ENCODE assay signal across 32 mouse cellular contexts in genomic region chr17:4546579-4546978, GRCm38 (mm10).
DNase-seq lines count a peak whose midpoint lies in the region; ATAC-seq lines count a peak whose summit lies in the region.
"Had no signal": no experiment of that assay in that cellular context is flagged by ENCODE, and none has a peak within 500 bp of the region (broad histone marks: within the 10 kb centered on the region; RNA-seq: fewer than 3 reads in every experiment).

No protein-coding gene starts in this region.

- peaks cover 8% of the 10 kb centered on the region for H3K4me1 ChIP-seq in hindbrain, embryonic 10.5 days (replicated peaks)
- peaks cover 3% of the 10 kb centered on the region; the same call in 1 of the 2 replicates for H3K4me1 ChIP-seq in hindbrain, embryonic 12.5 days
- H3K4me1 ChIP-seq in megakaryocyte, embryonic 14.5 days = peaks cover 29% of the 10 kb centered on the region
- H3K4me1 ChIP-seq: embryonic facial prominence, embryonic 13.5 days; forebrain, embryonic 15.5 days; heart, embryonic 13.5 days; hindbrain, embryonic 15.5 days; limb, embryonic 10.5 days; limb, embryonic 15.5 days; midbrain, embryonic 15.5 days; neural tube, embryonic 15.5 days had no signal

- H3K4me3 ChIP-seq in hindbrain, embryonic 10.5 days = no peak overlapping the region
- H3K4me3 ChIP-seq in hindbrain, embryonic 12.5 days = no peak overlapping the region
- H3K4me3 ChIP-seq in megakaryocyte, embryonic 14.5 days (replicated peaks) = peak overlapping the region; percentile 53
- H3K4me3 ChIP-seq: embryonic facial prominence, embryonic 13.5 days; forebrain, embryonic 10.5 days; forebrain, embryonic 15.5 days; heart, embryonic 13.5 days; hindbrain, embryonic 15.5 days; limb, embryonic 10.5 days; limb, embryonic 15.5 days; midbrain, embryonic 15.5 days; neural tube, embryonic 15.5 days had no signal

- no peak overlapping the region for H3K9ac ChIP-seq in hindbrain, embryonic 12.5 days
- H3K9ac ChIP-seq: embryonic facial prominence, embryonic 13.5 days; forebrain, embryonic 15.5 days; heart, embryonic 13.5 days; hindbrain, embryonic 15.5 days; limb, embryonic 15.5 days; liver, embryonic 14.5 days; lung, embryonic 14.5 days; midbrain, embryonic 15.5 days; neural tube, embryonic 15.5 days had no signal

- 0 out of 2 replicates have a peak, but pooled peaks cover 2% of the 10 kb centered on the region for H3K27me3 ChIP-seq in hindbrain, embryonic 10.5 days (ENCODE audit: insufficient read depth, poor library complexity, severe bottlenecking)
- H3K27me3 ChIP-seq in hindbrain, embryonic 12.5 days = no peaks in the 10 kb centered on the region
- no peaks in the 10 kb centered on the region for H3K27me3 ChIP-seq in megakaryocyte, embryonic 14.5 days (replicated peaks)
- H3K27me3 ChIP-seq: embryonic facial prominence, embryonic 13.5 days; forebrain, embryonic 15.5 days; heart, embryonic 13.5 days; hindbrain, embryonic 15.5 days; limb, embryonic 15.5 days; midbrain, embryonic 15.5 days; neural tube, embryonic 15.5 days had no signal

- no peak overlapping the region for H3K4me2 ChIP-seq in hindbrain, embryonic 12.5 days (replicated peaks)
- H3K4me2 ChIP-seq: embryonic facial prominence, embryonic 13.5 days; forebrain, embryonic 15.5 days; heart, embryonic 13.5 days; hindbrain, embryonic 15.5 days; limb, embryonic 15.5 days; lung, embryonic 14.5 days; midbrain, embryonic 15.5 days; neural tube, embryonic 15.5 days had no signal

- 30% methylated on average over 2 of the region's 2 CpGs for WGBS in hindbrain, embryonic 10.5 days
- WGBS in hindbrain, embryonic 12.5 days = 31% methylated on average over 2 of the region's 2 CpGs

- peak; percentile 10 for DNase-seq in hindbrain, embryonic 10.5 days (ENCODE audit: low spot score)
- peak; percentile 62 for DNase-seq in embryo, embryonic 10 days (ENCODE audit: low spot score)
- DNase-seq in right cerebral cortex, postnatal 4 days = no peak
- DNase-seq in adrenal gland, adult 18-20 months (ENCODE audit: low spot score in 2 of 2) = no peak
- DNase-seq: adrenal gland, adult 2 months; adrenal gland, postnatal 36 days; cerebellum, adult 2 months; cerebellum, postnatal 14 days; gastrocnemius, postnatal 25 days; heart, adult 18-20 months; heart, postnatal 10 days; kidney, adult 18-20 months; layer of hippocampus, adult 9-11 months; lung, embryonic 14.5 days; right cerebral cortex, adult 18-20 months; thymus, adult 18-20 months; thymus, postnatal 25 days had no signal

- H3K36me3 ChIP-seq in hindbrain, embryonic 10.5 days = no peaks in the 10 kb centered on the region
- no peaks in the 10 kb centered on the region for H3K36me3 ChIP-seq in hindbrain, embryonic 12.5 days
- no peaks in the 10 kb centered on the region for H3K36me3 ChIP-seq in megakaryocyte, embryonic 14.5 days (replicated peaks; ENCODE audit: low read length)
- H3K36me3 ChIP-seq: embryonic facial prominence, embryonic 13.5 days; forebrain, embryonic 10.5 days; forebrain, embryonic 15.5 days; heart, embryonic 13.5 days; hindbrain, embryonic 15.5 days; limb, embryonic 10.5 days; limb, embryonic 15.5 days; midbrain, embryonic 15.5 days; neural tube, embryonic 15.5 days had no signal

- H3K27ac ChIP-seq in hindbrain, embryonic 10.5 days = no peak overlapping the region
- no peak overlapping the region for H3K27ac ChIP-seq in hindbrain, embryonic 12.5 days
- H3K27ac ChIP-seq: embryonic facial prominence, embryonic 13.5 days; forebrain, embryonic 10.5 days; forebrain, embryonic 15.5 days; heart, embryonic 13.5 days; hindbrain, embryonic 15.5 days; kidney, postnatal 0 days; limb, embryonic 10.5 days; limb, embryonic 15.5 days; liver, embryonic 14.5 days; midbrain, embryonic 15.5 days; neural tube, embryonic 15.5 days; stomach, postnatal 0 days had no signal

- no peaks in the 10 kb centered on the region for H3K9me3 ChIP-seq in hindbrain, embryonic 10.5 days
- H3K9me3 ChIP-seq in hindbrain, embryonic 12.5 days (replicated peaks) = no peaks in the 10 kb centered on the region
- H3K9me3 ChIP-seq in megakaryocyte, embryonic 14.5 days = 0 out of 2 replicates have a peak, but pooled peaks cover 3% of the 10 kb centered on the region
- H3K9me3 ChIP-seq: forebrain, embryonic 10.5 days; forebrain, embryonic 15.5 days; heart, embryonic 13.5 days; hindbrain, embryonic 15.5 days; limb, embryonic 10.5 days; limb, embryonic 15.5 days; midbrain, embryonic 15.5 days; neural tube, embryonic 15.5 days had no signal

- no peak for ATAC-seq in hindbrain, embryonic 12.5 days (ENCODE audit: low FRiP score)
- ATAC-seq in megakaryocyte, adult 5-6 weeks (ENCODE audit: poor library complexity, severe bottlenecking) = no peak
- ATAC-seq: forebrain, embryonic 15.5 days; midbrain, embryonic 15.5 days had no signal

Comparison
In these comparisons a context has a peak if more than half of its experiments do, and no peak if none do; other contexts are left out.
1. DNase-seq: peak in hindbrain, embryonic 10.5 days (single experiment) and embryo, embryonic 10 days (single experiment); none in right cerebral cortex, postnatal 4 days (single experiment) and adrenal gland, adult 18-20 months (0 of 2).